Mouse (Mus musculus): ENCODE data around the gene Errfi1. TPM values are rescaled to one million over a fixed set of nuclear protein-coding genes. Genes with fewer than 3 reads are reported as not detected.

Errfi1 gene
- total and polyA plus RNA-seq, 3 experiments, result 2.1 to 2.7 TPM; not detected in 1

GRCm38 (mm10) chr4:150824877-150825276, 28.8 kb upstream of the Errfi1 start:
- H3K27me3 ChIP-seq (ENCODE audit: control insufficient read depth in 1 of 2, insufficient read depth in 2 of 2, low read length in 2 of 2), result 0 out of 4 replicates have a peak, but pooled peaks cover 0 to 2% of the 10 kb centered on the region in 2 experiments
- H3K9me3 ChIP-seq (replicated peaks; ENCODE audit: insufficient read depth, low read length), result no peaks in the 10 kb centered on the region
- H3K79me2 ChIP-seq (ENCODE audit: control insufficient read depth, insufficient read depth, low read length, poor library complexity), result no peaks in the 10 kb centered on the region
- DNase-seq (ENCODE audit: low read depth, low spot score), result peak; percentile 34
- peaks cover 0 to 15% of the 10 kb centered on the region in 2 experiments; a peak in 2 of 4 replicates for H3K36me3 ChIP-seq (ENCODE audit: control insufficient read depth in 1 of 2, insufficient read depth in 2 of 2, low read length in 2 of 2)
- no peak for TF ChIP-seq E2F4 (IDR thresholded peaks at IDR 0.05; ENCODE audit: borderline replicate concordance, low read depth, low read length)
- TF ChIP-seq SIN3A (IDR thresholded peaks at IDR 0.05; ENCODE audit: low read length), result peak; percentile 15; the same call in 1 of the 2 replicates
- TF ChIP-seq RCOR1 (IDR thresholded peaks at IDR 0.05; ENCODE audit: low read depth, low read length), result peak; percentile 60
- TF ChIP-seq EP300 (IDR thresholded peaks at IDR 0.05; ENCODE audit: low read depth in 1 of 2, low read length in 2 of 2), result peak; percentile 67 to 72
- TF ChIP-seq ZC3H11A (IDR thresholded peaks at IDR 0.05; ENCODE audit: low read depth, low read length), result no peak
- no peak for TF ChIP-seq POLR2A (IDR thresholded peaks at IDR 0.05; ENCODE audit: control insufficient read depth in 1 of 2, insufficient read depth in 1 of 2, low read depth in 1 of 2, low read length in 2 of 2, poor library complexity in 1 of 2)
- peak; percentile 64 for TF ChIP-seq TAL1 (IDR thresholded peaks at IDR 0.05; ENCODE audit: low read length)
- peak; percentile 54 for TF ChIP-seq GATA1 (IDR thresholded peaks at IDR 0.05; ENCODE audit: low read depth, low read length)
- TF ChIP-seq ZMIZ1 (IDR thresholded peaks at IDR 0.05; ENCODE audit: low read depth, low read length), result no peak
- no peak for TF ChIP-seq CHD2 (IDR thresholded peaks at IDR 0.05; ENCODE audit: low read length)
- peak; percentile 21; the same call in 1 of the 2 replicates for TF ChIP-seq TCF12 (IDR thresholded peaks at IDR 0.05; ENCODE audit: low read depth, low read length)
- TF ChIP-seq ZKSCAN1 (IDR thresholded peaks at IDR 0.05; ENCODE audit: low read depth, low read length), result no peak
- 0 out of 2 replicates have a peak, but pooled peaks have one; percentile 23 for TF ChIP-seq ELF1 (IDR thresholded peaks at IDR 0.05; ENCODE audit: low read depth, low read length)
- no peak for TF ChIP-seq GABPA (IDR thresholded peaks at IDR 0.05; ENCODE audit: low read depth, low read length)
- TF ChIP-seq POLR2AphosphoS5 (IDR thresholded peaks at IDR 0.05; ENCODE audit: borderline replicate concordance, low read depth, low read length), result no peak
- no peak for TF ChIP-seq CHD1 (IDR thresholded peaks at IDR 0.05; ENCODE audit: low read depth, low read length)
- TF ChIP-seq RAD21 (IDR thresholded peaks at IDR 0.05; ENCODE audit: low read depth, low read length), result no peak
- TF ChIP-seq USF1 (IDR thresholded peaks at IDR 0.05; ENCODE audit: low read depth, low read length), result peak; percentile 44; the same call in 1 of the 2 replicates
- no peak for TF ChIP-seq USF2 (IDR thresholded peaks at IDR 0.05; ENCODE audit: borderline replicate concordance in 1 of 2, insufficient read depth in 1 of 2, low read depth in 1 of 2, low read length in 2 of 2)
- H3K27ac ChIP-seq (ENCODE audit: control insufficient read depth, low read depth, low read length), result no peak overlapping the region
- H3K9ac ChIP-seq (ENCODE audit: control insufficient read depth, low read depth, low read length, poor library complexity, severe bottlenecking), result no peak overlapping the region
- H3K4me3 ChIP-seq (ENCODE audit: control insufficient read depth in 1 of 2, insufficient read depth in 1 of 2, low read depth in 2 of 2, low read length in 2 of 2), result no peak overlapping the region
- H3K4me1 ChIP-seq (ENCODE audit: control insufficient read depth in 1 of 2, insufficient read depth in 2 of 2, low read length in 2 of 2), result peaks cover 0 to 18% of the 10 kb centered on the region in 2 experiments; a peak in 3 of 4 replicates

- Histone ChIP-seq H3K4me3 (ENCODE audit: control insufficient read depth in 1 of 2, insufficient read depth in 1 of 2, low read depth in 2 of 2, low read length in 2 of 2) (no peak overlapping the region), H3K36me3 (ENCODE audit: control insufficient read depth in 1 of 2, insufficient read depth in 2 of 2, low read length in 2 of 2) (peaks cover 0 to 15% of the 10 kb centered on the region in 2 experiments; a peak in 2 of 4 replicates), H3K79me2 (ENCODE audit: control insufficient read depth, insufficient read depth, low read length, poor library complexity) (no peaks in the 10 kb centered on the region), H3K4me1 (ENCODE audit: control insufficient read depth in 1 of 2, insufficient read depth in 2 of 2, low read length in 2 of 2) (peaks cover 0 to 18% of the 10 kb centered on the region in 2 experiments; a peak in 3 of 4 replicates), H3K9me3 (replicated peaks; ENCODE audit: insufficient read depth, low read length) (no peaks in the 10 kb centered on the region), H3K27ac (ENCODE audit: control insufficient read depth, low read depth, low read length) (no peak overlapping the region), H3K27me3 (ENCODE audit: control insufficient read depth in 1 of 2, insufficient read depth in 2 of 2, low read length in 2 of 2) (0 out of 4 replicates have a peak, but pooled peaks cover 0 to under 1% of the 10 kb centered on the region in 2 experiments), H3K9ac (ENCODE audit: control insufficient read depth, low read depth, low read length, poor library complexity, severe bottlenecking) (no peak overlapping the region)
- DNase-seq (ENCODE audit: low read depth, low spot score), result no peak
- TF ChIP-seq E2F4 (IDR thresholded peaks at IDR 0.05; ENCODE audit: borderline replicate concordance, low read depth, low read length) (no peak), TBP (IDR thresholded peaks at IDR 0.05; ENCODE audit: low read depth, low read length) (no peak), MYC (IDR thresholded peaks at IDR 0.05; ENCODE audit: low read depth, low read length) (no peak), NELFE (IDR thresholded peaks at IDR 0.05; ENCODE audit: low read depth, low read length) (no peak), ZC3H11A (IDR thresholded peaks at IDR 0.05; ENCODE audit: low read depth, low read length) (no peak), TCF12 (IDR thresholded peaks at IDR 0.05; ENCODE audit: low read depth, low read length) (no peak), USF2 (IDR thresholded peaks at IDR 0.05; ENCODE audit: borderline replicate concordance in 1 of 2, insufficient read depth in 1 of 2, low read depth in 1 of 2, low read length in 2 of 2) (no peak), RAD21 (IDR thresholded peaks at IDR 0.05; ENCODE audit: low read depth, low read length) (no peak), CHD2 (IDR thresholded peaks at IDR 0.05; ENCODE audit: low read length) (no peak), BHLHE40 (IDR thresholded peaks at IDR 0.05; ENCODE audit: borderline replicate concordance, low read depth, low read length) (no peak), UBTF (IDR thresholded peaks at IDR 0.05; ENCODE audit: borderline replicate concordance, insufficient read depth, low read depth, low read length) (no peak), CHD1 (IDR thresholded peaks at IDR 0.05; ENCODE audit: low read depth, low read length) (no peak), GABPA (IDR thresholded peaks at IDR 0.05; ENCODE audit: low read depth, low read length) (no peak), GATA1 (IDR thresholded peaks at IDR 0.05; ENCODE audit: low read depth, low read length) (no peak), EP300 (IDR thresholded peaks at IDR 0.05; ENCODE audit: low read depth in 1 of 2, low read length in 2 of 2) (no peak), ETS1 (IDR thresholded peaks at IDR 0.05; ENCODE audit: low read depth, low read length) (no peak), NRF1 (IDR thresholded peaks at IDR 0.05; ENCODE audit: insufficient read depth, low read depth, low read length, poor library complexity, severe bottlenecking) (no peak), HCFC1 (IDR thresholded peaks at IDR 0.05; ENCODE audit: low read depth, low read length) (no peak)
These were observed 28.2 kb upstream of the Errfi1 start for GRCm38 (mm10) chr4:150825531-150825930.
